23 mouse cellular contexts compared by ENCODE assay signal in genomic region chr11:89204948-89205545, GRCm38 (mm10).
"Had no signal": no experiment of that assay in that cellular context is flagged by ENCODE, and none has a peak within 500 bp of the region (broad histone marks: within the 10 kb centered on the region; RNA-seq: fewer than 3 reads in every experiment).

No protein-coding gene starts in this region.

- H3K27ac ChIP-seq: kidney, embryonic 15.5 days; left cerebral cortex, adult 2 months; limb, embryonic 12.5 days; limb, embryonic 15.5 days; liver, embryonic 14.5 days; lung, embryonic 15.5 days; neural tube, embryonic 12.5 days; neural tube, embryonic 15.5 days; stomach, embryonic 15.5 days had no signal

- H3K9ac ChIP-seq: kidney, embryonic 15.5 days; limb, embryonic 12.5 days; limb, embryonic 15.5 days; liver, embryonic 14.5 days; lung, embryonic 15.5 days; neural tube, embryonic 12.5 days; neural tube, embryonic 15.5 days; stomach, embryonic 15.5 days had no signal

- H3K4me1 ChIP-seq: stomach, embryonic 15.5 days had no signal

- H3K36me3 ChIP-seq: kidney, embryonic 15.5 days; limb, embryonic 12.5 days; limb, embryonic 15.5 days; lung, embryonic 15.5 days; neural tube, embryonic 12.5 days; neural tube, embryonic 15.5 days; stomach, embryonic 15.5 days had no signal

- H3K9me3 ChIP-seq: kidney, embryonic 15.5 days; limb, embryonic 12.5 days; limb, embryonic 15.5 days; lung, embryonic 15.5 days; neural tube, embryonic 12.5 days; neural tube, embryonic 15.5 days; stomach, embryonic 15.5 days had no signal

- DNase-seq: kidney, adult 11 months; kidney, adult 8-10 months; kidney, postnatal 10 days; kidney, postnatal 36 days; layer of hippocampus, postnatal 36 days; left cerebral cortex, postnatal 4 days; lung, adult 18-20 months; lung, postnatal 10 days; lung, postnatal 36 days; midbrain, embryonic 14.5 days; retina, postnatal 1 day; right cerebral cortex, postnatal 25 days; spleen, adult 18-20 months; thymus, postnatal 25 days had no signal

- H3K27me3 ChIP-seq: limb, embryonic 12.5 days; limb, embryonic 15.5 days; lung, embryonic 15.5 days; neural tube, embryonic 12.5 days; neural tube, embryonic 15.5 days; stomach, embryonic 15.5 days had no signal

- H3K4me3 ChIP-seq: kidney, embryonic 15.5 days; left cerebral cortex, adult 2 months; limb, embryonic 12.5 days; limb, embryonic 15.5 days; lung, embryonic 15.5 days; neural tube, embryonic 12.5 days; neural tube, embryonic 15.5 days; stomach, embryonic 15.5 days had no signal
